ENCODE assay signal across 9 mouse cellular contexts in genomic region chr5:118354127-118354526, GRCm38 (mm10).
DNase-seq lines count a peak whose midpoint lies in the region; ATAC-seq and TF ChIP-seq lines count a peak whose summit lies in the region.
"Had no signal": no experiment of that assay in that cellular context is flagged by ENCODE, and none has a peak within 500 bp of the region (broad histone marks: within the 10 kb centered on the region; RNA-seq: fewer than 3 reads in every experiment).

No protein-coding gene starts in this region.

- H3K4me2 ChIP-seq in intestine, embryonic 15.5 days (replicated peaks) = peak overlapping the region; percentile 1; the same call in 1 of the 2 replicates
- H3K4me2 ChIP-seq in intestine, postnatal 0 days (replicated peaks; ENCODE audit: low read depth) = no peak overlapping the region
- H3K4me2 ChIP-seq in liver, postnatal 0 days (ENCODE audit: low read depth, low read length) = 0 out of 2 replicates have a peak overlapping the region, but pooled peaks have one; percentile 18

- WGBS in intestine, embryonic 15.5 days = 38% methylated on average over 5 of the region's 5 CpGs
- 44% methylated on average over 5 of the region's 5 CpGs for WGBS in intestine, postnatal 0 days
- 17% methylated on average over 5 of the region's 5 CpGs for WGBS in embryonic facial prominence, embryonic 10.5 days
- WGBS in liver, postnatal 0 days (ENCODE audit: insufficient replicate concordance) = 28% methylated on average over 5 of the region's 5 CpGs

- no peaks in the 10 kb centered on the region for H3K27me3 ChIP-seq in intestine, embryonic 15.5 days (replicated peaks)
- H3K27me3 ChIP-seq in intestine, postnatal 0 days (replicated peaks; ENCODE audit: control insufficient read depth, insufficient read depth, low read length) = no peaks in the 10 kb centered on the region
- H3K27me3 ChIP-seq in embryonic facial prominence, embryonic 10.5 days (replicated peaks; ENCODE audit: low read depth, poor library complexity, severe bottlenecking) = no peaks in the 10 kb centered on the region
- no peaks in the 10 kb centered on the region for H3K27me3 ChIP-seq in liver, postnatal 0 days (ENCODE audit: insufficient read depth, low read length)

- ATAC-seq in intestine, embryonic 15.5 days = peak; percentile 28; the same call in 1 of the 2 replicates
- ATAC-seq in intestine, postnatal 0 days = no peak
- ATAC-seq in liver, postnatal 0 days = peak; percentile 35; the same call in 1 of the 2 replicates

- H3K27ac ChIP-seq in intestine, embryonic 15.5 days = no peak overlapping the region
- H3K27ac ChIP-seq in intestine, postnatal 0 days (ENCODE audit: low read depth, low read length) = no peak overlapping the region
- H3K27ac ChIP-seq in embryonic facial prominence, embryonic 10.5 days (replicated peaks) = peak overlapping the region; percentile 68
- no peak overlapping the region for H3K27ac ChIP-seq in liver, postnatal 0 days (ENCODE audit: low read depth)

- no peak overlapping the region for H3K9ac ChIP-seq in intestine, embryonic 15.5 days
- H3K9ac ChIP-seq in intestine, postnatal 0 days (ENCODE audit: low read depth, low read length) = no peak overlapping the region
- no peak overlapping the region for H3K9ac ChIP-seq in liver, postnatal 0 days (replicated peaks)

- no peaks in the 10 kb centered on the region for H3K9me3 ChIP-seq in intestine, embryonic 15.5 days
- H3K9me3 ChIP-seq in intestine, postnatal 0 days (ENCODE audit: control insufficient read depth) = no peaks in the 10 kb centered on the region
- 0 out of 2 replicates have a peak, but pooled peaks cover 2% of the 10 kb centered on the region for H3K9me3 ChIP-seq in embryonic facial prominence, embryonic 10.5 days
- H3K9me3 ChIP-seq in liver, postnatal 0 days (ENCODE audit: low read length) = no peaks in the 10 kb centered on the region

- DNase-seq in ES-CJ7 (ENCODE audit: low read depth, low spot score) (peak; percentile 28), MN1 (ENCODE audit: low spot score) (no peak)
- peak; percentile 48 for DNase-seq in embryonic facial prominence, embryonic 10.5 days (ENCODE audit: low spot score)
- DNase-seq in liver, postnatal 0 days = no peak
- no peak for DNase-seq in urinary bladder, postnatal 25 days (ENCODE audit: low spot score)
- DNase-seq: cerebellum, adult 9-11 months; kidney, adult 18-20 months had no signal

- no peak for TF ChIP-seq EP300 in liver, postnatal 0 days (IDR thresholded peaks at IDR 0.05; ENCODE audit: low read depth)

- no peak for TF ChIP-seq CTCF in intestine, postnatal 0 days (IDR thresholded peaks at IDR 0.05; ENCODE audit: low read depth)
- TF ChIP-seq CTCF in liver, postnatal 0 days (IDR thresholded peaks at IDR 0.05; ENCODE audit: low read depth) = no peak

- H3K4me3 ChIP-seq in intestine, embryonic 15.5 days (replicated peaks) = no peak overlapping the region
- no peak overlapping the region for H3K4me3 ChIP-seq in intestine, postnatal 0 days (ENCODE audit: low read depth, low read length)
- H3K4me3 ChIP-seq in embryonic facial prominence, embryonic 10.5 days = peak overlapping the region; percentile 40
- no peak overlapping the region for H3K4me3 ChIP-seq in liver, postnatal 0 days (ENCODE audit: low read depth, low read length)

- H3K4me1 ChIP-seq in intestine, embryonic 15.5 days (replicated peaks) = peaks cover 13% of the 10 kb centered on the region; the same call in 1 of the 2 replicates
- no peaks in the 10 kb centered on the region for H3K4me1 ChIP-seq in intestine, postnatal 0 days (replicated peaks; ENCODE audit: control insufficient read depth, insufficient read depth, low read length)
- peaks cover 38% of the 10 kb centered on the region for H3K4me1 ChIP-seq in embryonic facial prominence, embryonic 10.5 days
- H3K4me1 ChIP-seq in liver, postnatal 0 days (ENCODE audit: insufficient read depth) = no peaks in the 10 kb centered on the region

- H3K36me3 ChIP-seq in intestine, embryonic 15.5 days = no peaks in the 10 kb centered on the region
- H3K36me3 ChIP-seq in intestine, postnatal 0 days (ENCODE audit: control insufficient read depth, insufficient read depth) = no peaks in the 10 kb centered on the region
- no peaks in the 10 kb centered on the region for H3K36me3 ChIP-seq in embryonic facial prominence, embryonic 10.5 days (replicated peaks)
- H3K36me3 ChIP-seq in liver, postnatal 0 days (replicated peaks; ENCODE audit: insufficient read depth, low read length) = no peaks in the 10 kb centered on the region

Comparison
In these comparisons a context has a peak if more than half of its experiments do, and no peak if none do; other contexts are left out.
1. DNase-seq: peak in ES-CJ7 (single experiment) and embryonic facial prominence, embryonic 10.5 days (single experiment); none in liver, postnatal 0 days (single experiment), urinary bladder, postnatal 25 days (single experiment) and MN1 (single experiment).